Mouse (Mus musculus): ENCODE measurements around the gene Adarb1.

The Adarb1 gene

DNA sequence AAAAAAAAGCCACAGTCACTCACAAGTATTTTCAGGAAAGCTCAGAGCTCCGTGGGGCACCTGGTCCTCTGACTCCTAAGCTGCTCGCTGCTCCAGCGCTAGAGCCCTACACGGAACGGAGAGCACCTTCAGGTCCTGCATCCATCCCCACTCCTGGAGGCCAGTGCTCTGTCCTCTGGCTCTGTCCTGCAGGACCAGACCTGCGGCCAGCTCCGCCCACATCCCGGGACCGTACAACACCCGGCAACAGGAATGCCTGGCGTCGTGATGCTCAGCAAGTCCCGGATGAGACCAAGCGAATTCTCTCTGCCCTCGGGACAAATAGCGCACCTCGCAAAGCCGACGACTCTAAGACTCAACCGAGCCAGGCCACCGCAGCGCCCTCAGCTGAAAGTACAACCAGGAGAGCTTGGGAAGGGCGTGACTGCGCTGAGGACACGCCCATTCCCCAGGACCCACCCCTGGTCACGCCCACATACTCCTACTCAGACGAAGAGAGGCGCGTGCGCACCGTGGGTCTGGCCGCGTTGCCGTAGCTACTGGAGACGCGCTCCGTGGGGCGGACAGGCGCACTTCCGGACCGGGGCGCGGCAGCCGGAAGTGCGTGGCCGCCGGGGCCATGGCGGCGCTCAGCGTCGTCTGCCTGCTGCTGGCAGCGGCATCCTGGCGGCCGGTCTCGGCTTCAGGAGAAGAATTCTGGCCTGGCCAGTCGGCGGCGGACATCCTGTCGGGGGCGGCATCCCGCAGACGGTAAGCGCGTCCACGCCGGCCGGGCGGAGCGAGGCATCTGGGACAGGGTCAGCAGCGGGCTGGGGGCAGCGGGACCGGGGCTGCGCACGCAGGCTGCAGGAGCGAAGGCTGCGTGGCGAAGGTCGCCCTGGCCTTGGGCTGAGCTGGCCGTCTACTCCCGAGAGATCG lies 159.1 kb downstream of the Adarb1 start, which contains the start of gene Pofut2:
Pofut2 (plus strand) TSS at position 515 of the 918 bp plus-strand sequence.
- peak; percentile 97 for DNase-seq

DNA sequence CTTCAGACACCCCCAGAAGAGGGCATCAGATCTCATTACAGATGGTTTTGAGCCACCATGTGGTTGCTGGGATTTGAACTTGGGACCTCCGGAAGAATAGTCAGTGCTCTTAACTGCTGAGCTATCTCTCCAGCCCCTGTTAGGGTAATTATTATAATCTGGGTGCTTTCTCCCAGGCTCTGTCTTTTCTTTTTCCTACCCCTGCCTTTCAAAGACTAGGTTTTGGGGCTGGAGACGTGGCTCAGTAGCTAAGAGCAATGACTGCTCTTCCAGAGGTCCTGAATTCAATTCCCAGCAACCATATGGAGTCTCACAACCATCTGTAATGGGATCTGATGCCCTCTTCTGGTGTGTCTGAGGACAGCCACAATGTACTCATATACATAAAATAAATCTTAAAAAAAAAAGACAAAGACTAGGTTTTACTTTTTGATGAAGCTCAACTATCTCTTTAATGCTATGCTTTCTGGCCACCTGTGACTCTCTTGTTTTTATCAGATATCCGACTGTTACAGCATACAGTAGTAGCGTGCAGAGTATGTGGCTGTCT lies 160.0 kb downstream of the Adarb1 start:
- peak; percentile 26 for DNase-seq

DNA sequence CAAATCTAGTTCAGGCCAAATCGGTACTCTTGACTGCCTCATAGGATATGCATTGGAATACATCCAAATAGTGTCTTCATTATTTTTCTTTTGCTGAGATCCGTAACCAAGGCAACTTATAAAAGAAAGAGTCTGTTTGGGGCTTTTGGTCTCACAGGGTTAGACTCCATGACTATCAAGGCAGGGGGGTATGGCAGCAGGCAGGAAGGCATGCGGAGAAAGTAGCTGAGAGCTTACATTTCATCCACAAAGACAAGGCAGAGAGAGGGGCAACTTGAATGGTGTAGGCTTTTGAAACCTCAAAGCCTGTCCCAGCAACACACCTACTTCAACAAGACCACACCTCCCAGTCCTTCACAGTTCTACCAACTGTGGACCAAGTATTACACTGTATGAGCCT lies 162.4 kb downstream of the Adarb1 start:
- no peak for DNase-seq

DNA sequence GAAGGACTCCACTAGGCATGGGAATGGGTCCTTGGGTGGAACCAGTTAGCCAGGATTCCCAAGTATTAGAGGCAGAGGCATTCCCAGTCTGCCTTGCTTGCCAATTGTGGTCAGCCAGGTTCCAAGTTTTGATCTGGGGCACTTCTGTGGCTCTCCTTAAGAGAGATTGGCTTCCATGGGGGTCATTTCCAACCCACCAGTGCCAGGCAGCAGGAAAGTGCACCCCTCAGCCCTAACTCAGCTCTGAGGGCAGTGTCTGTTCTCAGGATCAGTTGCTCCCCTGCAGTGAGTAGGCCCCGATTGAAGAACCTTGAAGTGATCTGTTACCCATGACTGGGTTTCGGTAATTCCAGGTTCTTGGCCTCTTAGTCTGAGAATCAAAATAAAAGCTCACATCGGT lies 162.8 kb downstream of the Adarb1 start:
- DNase-seq, result no peak

DNA sequence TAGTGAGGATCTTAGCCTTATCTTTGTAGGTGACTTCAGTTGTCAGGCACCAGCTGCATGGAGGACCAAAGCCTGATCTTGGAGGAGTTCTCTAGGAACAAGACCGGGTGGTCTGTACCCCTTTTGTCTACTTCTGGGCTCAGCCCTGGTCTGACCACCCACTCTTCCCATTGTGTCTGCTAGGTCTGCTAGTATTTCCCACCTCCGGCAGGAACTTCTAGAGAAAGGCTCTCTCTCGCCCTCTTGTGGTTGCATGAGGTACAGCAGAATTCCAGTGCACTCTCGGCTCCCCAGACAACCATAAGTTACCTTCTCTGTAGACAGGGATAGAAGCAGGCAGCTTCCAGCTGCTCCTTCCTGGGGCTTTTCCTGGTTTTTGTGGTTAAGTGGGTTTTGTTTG lies 165.3 kb downstream of the Adarb1 start:
- DNase-seq, result peak; percentile 82

DNA sequence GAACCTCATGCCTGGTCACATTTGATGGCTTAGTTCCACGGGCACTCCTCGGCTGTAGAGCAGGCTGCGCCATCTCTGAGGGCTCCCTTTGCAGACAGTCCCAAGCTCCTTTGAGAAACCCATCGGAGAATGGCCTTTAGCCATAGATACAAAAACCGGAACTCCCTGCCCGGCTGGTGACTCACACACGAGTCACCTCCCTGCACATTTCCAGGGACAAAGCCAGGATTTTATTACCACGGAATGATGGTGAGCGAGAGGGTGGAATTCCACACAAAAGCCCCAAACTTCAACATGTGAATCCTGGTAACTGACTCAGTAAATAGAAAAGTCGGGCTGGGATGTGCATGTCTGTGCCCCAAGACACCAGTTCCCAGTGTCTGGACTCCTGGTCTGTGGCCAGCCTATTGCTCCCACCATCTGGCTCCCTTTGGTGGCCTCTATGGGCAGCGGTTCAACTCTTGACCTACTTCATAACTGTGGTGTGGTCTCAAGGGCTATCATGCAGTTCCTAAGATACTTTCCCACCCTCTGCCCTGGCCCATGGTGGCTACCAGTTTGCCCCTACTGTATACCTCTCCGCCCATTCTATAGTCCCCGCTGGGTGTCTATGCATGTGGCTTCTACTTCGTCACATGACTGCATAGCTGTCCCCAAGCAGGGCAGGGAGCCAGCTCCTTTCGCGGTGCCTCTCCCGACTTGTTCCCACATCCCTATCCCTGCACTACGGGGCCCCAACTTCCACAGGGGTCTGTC lies 166.1 kb downstream of the Adarb1 start:
- DNase-seq, result peak; percentile 79

DNA sequence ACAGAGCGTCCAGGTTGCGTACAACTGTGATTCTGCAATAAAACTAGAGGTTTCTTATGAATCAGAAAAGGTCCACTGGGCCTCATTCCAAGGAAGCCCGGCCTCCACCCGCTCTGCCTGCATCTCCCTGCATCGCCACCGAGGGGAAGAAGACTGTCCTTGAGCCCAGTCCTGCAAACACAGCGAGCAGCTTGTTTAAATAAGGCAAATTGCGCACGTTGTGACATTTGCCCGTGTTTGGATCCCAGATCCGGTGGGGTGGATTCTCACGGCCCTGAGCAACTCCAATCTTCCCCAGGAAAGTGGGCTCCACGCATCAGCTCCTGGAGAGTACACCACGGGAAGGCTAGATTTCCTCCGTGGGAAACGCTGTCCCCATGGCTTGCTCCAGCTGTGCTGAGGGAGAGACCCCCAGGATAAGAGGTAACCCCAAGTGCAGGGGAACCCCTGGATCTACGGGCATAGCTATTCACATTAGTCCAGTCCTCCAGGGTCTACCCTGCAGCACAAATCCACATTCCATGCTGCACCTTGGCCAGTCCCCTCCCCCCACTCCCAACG lies 166.8 kb downstream of the Adarb1 start:
- peak; percentile 75 for DNase-seq

DNA sequence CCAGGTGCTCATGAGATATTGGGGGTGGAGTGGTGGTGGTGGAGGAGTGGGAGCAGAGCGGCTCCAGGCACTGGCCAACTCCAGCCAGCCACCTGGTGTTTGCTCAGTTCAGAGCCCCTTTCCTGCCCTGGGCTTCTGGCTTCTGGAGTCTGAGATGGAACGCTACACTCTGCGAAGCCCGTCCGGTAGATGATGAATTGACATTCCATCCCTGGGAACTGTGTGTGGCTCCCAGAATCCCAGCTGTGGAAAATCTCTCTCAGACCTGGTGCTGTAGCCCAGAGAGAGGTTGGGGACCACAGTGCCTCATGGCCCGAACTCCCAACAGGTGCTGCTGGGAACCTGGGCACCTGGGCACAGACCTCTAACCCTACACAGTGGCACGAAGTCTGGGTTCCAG lies 170.4 kb downstream of the Adarb1 start:
- no peak for DNase-seq

DNA sequence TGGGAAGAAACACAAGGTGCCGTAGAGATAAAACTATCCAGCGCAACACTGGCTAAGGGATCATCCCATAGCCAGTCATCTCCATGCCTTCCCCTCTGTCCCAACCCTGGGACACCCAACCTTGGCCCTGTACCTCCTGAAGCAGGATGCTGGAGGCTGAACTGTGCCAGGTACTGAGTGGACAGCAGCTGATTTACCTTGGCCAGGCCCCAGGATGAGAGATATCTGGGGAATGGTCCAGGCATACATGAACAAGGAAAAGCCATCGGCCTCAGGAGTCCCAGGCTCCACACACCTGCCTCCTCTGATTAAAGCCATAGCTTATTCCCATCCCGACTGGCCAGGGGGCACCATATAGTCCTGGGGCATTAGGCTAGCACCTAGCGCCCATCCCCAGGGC lies 171.0 kb downstream of the Adarb1 start:
- DNase-seq, result no peak

DNA sequence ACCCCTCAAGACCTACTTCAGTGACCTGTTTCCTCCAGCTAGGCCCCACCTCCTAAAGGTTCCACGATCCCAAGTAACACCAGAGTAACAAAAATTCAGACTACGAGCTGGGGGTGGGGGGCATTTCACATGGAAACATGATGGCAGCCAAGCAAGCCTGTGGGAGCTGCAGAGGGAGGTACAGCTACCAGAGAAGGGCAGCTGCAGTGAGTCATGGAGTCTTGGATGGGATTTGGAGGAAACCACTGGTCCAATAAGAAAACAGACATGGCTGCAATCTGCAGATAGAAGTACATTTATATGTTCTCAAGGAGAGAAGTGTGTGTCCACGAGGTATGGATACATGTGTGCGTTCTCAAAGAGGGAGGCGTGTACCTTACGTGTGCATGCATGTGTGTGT lies 173.3 kb downstream of the Adarb1 start:
- no peak for DNase-seq

DNA sequence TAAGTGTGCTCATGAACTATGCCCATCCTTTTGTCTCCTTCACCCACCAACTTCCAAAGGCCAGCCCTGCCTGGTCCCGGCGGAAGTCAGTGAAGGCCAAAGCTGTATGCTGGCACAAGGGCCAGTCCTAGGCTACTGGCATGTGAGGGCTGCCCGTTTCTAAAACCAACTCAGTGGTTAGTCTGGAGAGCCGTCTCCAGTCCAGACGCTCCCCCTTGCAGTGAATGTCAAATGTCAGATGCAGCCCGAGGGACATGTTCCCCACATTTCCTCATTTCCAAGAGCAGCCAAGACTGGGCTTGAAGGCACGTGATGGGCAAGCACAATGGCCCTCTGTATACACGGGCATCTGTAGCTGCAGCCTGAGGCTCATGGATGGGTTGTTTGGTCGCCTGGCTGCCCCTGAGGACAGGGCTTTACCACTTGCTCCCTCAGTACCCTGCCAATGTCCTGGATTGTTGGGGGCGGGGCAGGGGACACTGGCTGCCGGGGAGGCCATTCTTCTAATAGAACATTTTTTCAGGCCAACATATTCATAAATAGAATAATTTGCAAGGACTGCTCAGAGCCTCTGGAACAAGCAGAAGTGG lies 174.4 kb downstream of the Adarb1 start:
- DNase-seq, result peak; percentile 50

DNA sequence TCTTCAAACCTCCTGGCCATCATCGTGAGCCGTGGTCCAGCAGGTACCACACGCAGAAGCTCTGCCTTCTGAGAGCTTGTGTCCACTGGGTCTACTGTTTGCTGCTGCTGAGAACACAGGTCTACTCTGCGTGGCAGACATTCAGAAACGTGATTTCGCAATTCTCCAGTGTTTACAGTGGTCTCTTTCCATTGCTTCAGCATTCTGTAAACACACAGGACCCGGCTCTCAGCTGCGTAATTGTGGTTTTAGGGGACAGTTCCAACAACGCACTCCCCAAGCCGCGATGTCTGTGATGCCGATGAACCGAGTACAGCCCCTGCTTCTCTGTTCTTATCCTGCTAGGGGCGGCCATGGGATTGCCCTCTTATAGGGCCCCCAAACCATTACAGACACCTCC lies 175.2 kb downstream of the Adarb1 start:
- DNase-seq, result no peak

DNA sequence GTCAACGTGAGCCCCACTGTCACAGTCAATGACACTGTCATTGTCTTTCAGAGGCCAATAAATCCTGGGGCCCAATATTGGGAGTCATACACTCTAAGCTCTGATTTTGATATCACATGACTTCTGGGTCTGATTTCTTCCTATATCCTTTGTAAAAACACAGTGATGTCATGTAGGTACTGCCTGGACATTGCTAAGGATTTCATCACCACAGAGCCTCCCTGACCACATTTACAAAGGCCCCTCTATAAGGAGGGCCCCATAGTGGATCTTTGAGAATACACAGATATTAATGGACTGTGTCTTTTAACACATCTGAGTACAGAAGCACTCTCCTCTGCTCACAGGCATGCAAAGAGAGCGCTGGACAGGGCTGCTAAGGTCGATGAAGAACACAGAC lies 175.7 kb downstream of the Adarb1 start:
- no peak for DNase-seq

DNA sequence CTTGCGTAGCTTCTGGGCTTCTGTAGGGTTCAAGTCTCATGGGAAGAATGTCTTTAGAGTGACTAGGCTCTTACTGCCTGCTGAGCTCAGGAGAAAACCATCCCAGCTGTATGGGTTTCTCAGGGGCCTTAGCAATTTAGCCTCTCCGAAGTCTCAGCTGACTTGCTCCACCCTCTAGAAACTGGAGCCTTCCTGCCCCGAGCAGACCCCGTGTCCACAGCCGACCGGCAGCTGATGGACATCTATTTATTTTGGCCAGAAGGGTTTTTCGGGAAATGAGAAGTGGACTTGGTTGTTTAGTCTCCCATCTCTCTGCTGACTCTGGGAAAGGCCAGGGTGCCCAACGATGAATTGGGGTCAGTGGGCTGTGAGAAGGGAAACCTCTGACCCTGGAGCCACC lies 177.3 kb downstream of the Adarb1 start:
- no peak for DNase-seq
